Mouse (Mus musculus) heart, adult 2 months (tissue): ENCODE results near the gene Cdc73.

Experiments used
- CTCF ChIP-seq: fragments of 200-600 bp; IDR thresholded peaks from 2 replicates; pipeline ENCODE4 v1.8.1; 2022; ENCODE audit warnings: antibody characterized with exemption, mild to moderate bottlenecking, moderate library complexity
- POLR2A ChIP-seq: fragments of 200-500 bp; IDR thresholded peaks from 2 replicates; pipeline ENCODE4 v1.6.1; 2011; ENCODE audit warnings: mild to moderate bottlenecking, low read depth, low read length, control low read depth; ENCODE audit not compliant: insufficient read depth

GRCm38 (mm10) chr1:143684849-143685248 lies 17.8 kb downstream of the Cdc73 start:
- TF ChIP-seq POLR2A (no peak), CTCF (no peak)
